Mouse (Mus musculus): ENCODE data around the gene Ltf. TPM values are rescaled to one million over a fixed set of nuclear protein-coding genes. Genes with fewer than 3 reads are reported as not detected.

Gene Ltf
- polyA plus RNA-seq (2017; shearing (Covaris generic)): under 1 TPM in 1 of 2 experiments, not detected in 1; 0.76 TPM

DNA sequence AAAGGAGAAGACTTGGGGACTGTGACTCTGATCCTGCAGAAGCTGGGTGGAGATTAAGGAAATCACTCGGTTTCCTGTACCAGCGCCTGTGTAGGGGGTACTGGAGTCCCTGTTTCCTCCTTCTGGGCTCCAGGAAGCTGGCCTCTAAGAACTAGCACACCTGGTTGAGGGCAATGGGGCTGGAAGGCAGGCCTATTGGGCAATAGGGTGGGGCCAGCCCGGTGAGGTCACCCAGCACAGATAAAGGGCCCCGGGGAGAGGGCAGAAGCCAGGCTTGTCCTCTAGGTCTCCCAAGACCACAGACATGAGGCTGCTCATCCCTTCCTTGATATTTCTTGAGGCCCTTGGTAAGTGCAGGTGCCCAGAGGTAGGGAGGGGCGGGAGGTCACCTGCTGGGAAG, at the start of gene Ltf:
Gene Ltf, plus strand, starts transcription at position 250 of the 400 bp plus-strand sequence.
- ATAC-seq: no peak

GRCm38 (mm10) chr9:110979411-110979810, 39.7 kb upstream of the Ltf start:
- ATAC-seq: no peak

GRCm38 (mm10) chr9:110982351-110982750, 36.7 kb upstream of the Ltf start:
- no peak for ATAC-seq

GRCm38 (mm10) chr9:110984096-110984495, 35.0 kb upstream of the Ltf start:
- no peak for ATAC-seq

DNA sequence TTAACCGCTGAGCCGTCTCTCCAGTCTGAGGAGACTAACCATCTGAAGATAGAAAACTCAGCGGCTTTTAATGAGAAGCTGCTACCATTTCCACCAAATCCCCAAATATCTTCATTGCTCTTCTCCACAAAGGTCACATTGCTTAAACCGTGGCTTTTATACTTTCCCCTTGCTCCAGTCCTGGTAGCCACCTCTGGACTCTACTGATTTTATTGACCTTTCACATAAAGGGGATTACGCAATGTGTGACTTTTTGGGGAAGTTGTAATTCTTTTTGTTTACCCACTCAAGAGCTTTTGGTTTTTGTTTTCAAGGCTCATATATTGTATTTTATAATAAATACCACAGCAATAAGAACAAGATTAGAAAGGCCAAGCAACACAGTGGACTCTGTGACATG, 33.5 kb upstream of the Ltf start:
- no peak for ATAC-seq

DNA sequence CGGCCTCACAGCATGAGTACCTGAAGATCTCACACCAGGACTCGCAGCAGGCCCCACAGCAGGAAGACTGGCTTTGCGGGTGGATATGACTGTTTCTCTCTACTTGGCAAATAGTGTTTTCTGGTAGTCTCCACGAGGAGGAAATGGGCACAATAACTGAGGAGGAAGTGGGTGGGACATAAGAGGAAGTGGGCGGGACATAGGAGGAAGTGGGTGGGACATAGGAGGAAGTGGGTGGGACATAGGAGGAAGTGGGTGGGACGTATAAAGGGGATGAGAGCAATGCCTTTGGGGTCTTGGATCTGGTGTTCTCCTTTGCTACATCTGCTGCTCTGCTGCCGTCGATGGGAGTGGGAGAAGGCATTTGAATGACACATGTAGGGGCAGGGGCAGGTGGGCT, 33.1 kb upstream of the Ltf start:
- no peak for ATAC-seq

DNA sequence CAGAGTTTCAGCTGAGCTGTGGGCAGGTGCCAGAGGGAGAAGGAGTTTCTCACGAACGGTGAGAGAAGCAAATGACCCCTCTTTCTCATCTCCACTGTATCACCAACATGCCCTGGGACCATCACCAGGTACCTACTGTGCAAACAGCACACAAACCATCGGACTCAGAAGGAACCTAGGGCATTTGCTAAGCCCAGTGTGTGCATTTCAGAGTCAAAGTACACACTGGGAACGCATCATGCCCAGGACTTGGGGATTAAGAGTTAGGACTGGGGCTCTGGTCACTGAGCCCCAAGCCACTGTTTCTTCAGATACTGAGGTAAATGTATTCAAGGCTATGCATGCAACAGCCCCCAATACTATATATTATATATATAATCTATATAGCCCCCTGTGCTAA, 31.7 kb upstream of the Ltf start:
- no peak for ATAC-seq

GRCm38 (mm10) chr9:110988078-110988477, 31.0 kb upstream of the Ltf start:
- no peak for ATAC-seq

GRCm38 (mm10) chr9:110989141-110989540, 29.9 kb upstream of the Ltf start:
- ATAC-seq: no peak

DNA sequence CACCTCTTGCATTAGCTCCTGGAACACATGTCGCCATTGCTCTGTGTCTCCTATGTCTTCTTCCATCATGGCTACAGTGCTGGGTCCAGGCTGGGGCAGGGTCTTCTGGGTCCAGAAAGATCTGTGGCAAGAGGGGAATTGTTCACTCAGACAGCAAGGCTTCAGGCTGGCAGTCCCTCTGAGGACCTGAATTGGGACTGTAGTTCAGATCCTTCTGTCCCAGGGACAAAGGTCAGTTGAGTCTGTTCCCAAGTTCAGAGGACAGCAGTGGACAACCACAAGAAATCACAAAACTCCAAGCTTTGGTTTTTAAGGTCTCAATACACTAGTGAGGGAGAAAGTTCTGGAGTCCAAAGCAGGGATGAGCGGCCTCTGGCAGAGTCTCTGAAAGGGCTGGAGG, 29.5 kb upstream of the Ltf start:
- ATAC-seq: no peak

- ATAC-seq: no peak
These were observed 28.9 kb upstream of the Ltf start, which contains the start of gene Rtp3 for GRCm38 (mm10) chr9:110990204-110990603. Gene Rtp3 (minus strand): TSS chr9:110990583.

DNA sequence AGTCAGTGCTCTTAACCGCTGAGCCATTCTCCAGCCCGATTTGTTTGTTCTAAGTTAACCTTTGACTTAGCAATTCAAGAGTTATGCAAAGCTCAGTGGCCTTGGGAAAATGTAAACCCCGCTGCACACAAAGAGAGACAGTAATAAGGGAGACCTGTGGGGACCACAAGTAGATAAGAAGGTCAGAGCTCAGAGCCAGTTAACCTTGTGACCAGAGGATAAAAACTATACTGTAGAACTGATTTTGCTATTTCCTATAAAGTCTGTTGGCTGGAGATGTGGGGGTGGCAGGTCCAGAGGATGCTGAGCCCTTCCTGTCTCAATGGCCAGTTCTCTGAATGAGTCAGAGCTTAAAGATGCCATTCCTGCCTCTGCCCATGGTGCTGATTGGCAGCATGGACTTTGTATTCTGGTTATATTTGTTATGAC, 25.8 kb upstream of the Ltf start:
- ATAC-seq: no peak

GRCm38 (mm10) chr9:110994716-110995172, 24.3 kb upstream of the Ltf start:
- peak; percentile 92 for ATAC-seq

GRCm38 (mm10) chr9:110997245-110997644, 21.8 kb upstream of the Ltf start:
- ATAC-seq: peak; percentile 72

GRCm38 (mm10) chr9:110999056-110999455, 20.0 kb upstream of the Ltf start:
- ATAC-seq: no peak

- no peak for ATAC-seq
These were observed 19.2 kb upstream of the Ltf start for GRCm38 (mm10) chr9:110999856-111000255.

GRCm38 (mm10) chr9:111001621-111002020, 17.4 kb upstream of the Ltf start:
- peak; percentile 38 for ATAC-seq

DNA sequence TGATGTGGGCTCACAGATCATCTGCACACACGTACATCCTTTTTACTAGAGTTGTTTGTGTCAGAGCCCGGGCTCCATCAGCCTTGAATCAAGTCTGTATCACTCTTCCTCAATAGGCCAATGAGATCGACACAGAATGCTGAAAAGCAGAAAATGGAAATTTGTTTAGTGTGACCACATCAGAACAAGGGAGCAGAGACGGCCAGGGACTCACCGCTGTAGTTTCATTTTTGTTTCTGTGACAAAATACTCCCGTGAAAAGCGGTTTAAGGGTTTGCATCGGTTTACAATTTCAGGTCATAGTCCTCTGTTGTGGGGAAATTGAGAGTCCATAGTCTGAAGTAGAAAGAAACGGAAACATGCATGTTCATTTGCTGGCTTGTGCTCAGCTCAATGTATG, 15.8 kb upstream of the Ltf start:
- peak; percentile 79 for ATAC-seq

DNA sequence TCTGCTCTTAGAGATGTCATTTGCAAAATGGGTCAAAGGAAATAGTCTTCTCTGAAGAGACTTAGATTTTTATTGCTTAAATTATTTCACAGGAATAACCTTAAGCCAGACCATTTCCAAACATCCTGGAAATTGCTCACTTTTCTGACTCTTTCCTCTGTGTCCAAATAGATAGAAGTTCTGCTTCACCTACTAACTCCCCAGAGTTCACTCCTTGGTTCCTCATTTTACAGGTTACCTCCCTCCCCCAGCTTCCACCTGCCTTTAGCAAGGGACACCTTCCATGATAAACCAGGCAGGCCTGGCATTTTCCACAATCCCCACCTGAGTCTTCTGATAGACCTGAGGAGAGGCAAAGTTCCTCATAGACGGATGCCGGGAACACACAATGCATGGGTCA, 12.5 kb upstream of the Ltf start:
- ATAC-seq: no peak

DNA sequence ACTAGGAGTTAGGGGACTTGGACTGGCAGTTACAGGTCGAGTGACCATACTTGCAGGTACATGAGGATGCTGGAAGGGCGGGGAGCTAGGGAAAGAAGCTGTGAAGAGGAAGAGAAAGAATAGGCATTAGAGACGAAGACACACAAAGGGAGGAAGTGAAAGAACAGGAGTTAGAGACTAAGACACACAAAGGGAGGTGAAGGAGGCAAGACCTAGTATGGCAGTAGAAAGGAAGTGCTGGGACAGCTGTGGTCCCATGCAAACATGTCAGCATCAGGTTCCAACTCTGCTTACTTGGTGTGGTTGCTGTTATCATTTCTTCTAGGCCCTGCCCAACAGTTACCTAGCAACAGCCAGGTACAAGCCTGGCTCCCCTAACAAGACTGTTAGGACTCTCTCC, 9.3 kb upstream of the Ltf start:
- no peak for ATAC-seq

DNA sequence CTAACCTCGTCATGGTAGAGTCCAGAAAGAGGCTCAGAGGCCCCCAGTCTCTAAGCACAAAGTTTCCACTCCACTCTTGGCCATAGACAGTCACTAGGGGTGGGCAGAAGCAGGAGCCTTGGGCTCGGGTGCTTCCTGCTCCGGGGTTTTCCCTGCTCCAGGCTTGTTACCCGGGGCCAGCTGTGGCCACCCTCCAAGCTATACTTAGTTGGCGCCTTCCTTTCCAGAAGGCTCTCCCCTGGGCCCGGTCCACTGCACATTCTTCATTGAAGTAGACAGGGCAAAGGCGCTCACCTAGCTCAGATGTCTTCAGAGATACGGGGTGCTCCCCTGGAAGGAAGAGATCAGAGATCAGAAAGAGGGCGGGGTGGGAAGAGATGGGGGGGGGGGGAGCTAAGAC, 7.5 kb upstream of the Ltf start:
- ATAC-seq: no peak

GRCm38 (mm10) chr9:111012041-111012440, 7.0 kb upstream of the Ltf start:
- ATAC-seq: no peak

- ATAC-seq: no peak
These were observed 3.4 kb upstream of the Ltf start for GRCm38 (mm10) chr9:111015658-111016057.

GRCm38 (mm10) chr9:111026791-111027190, 7.7 kb downstream of the Ltf start:
- no peak for ATAC-seq

- ATAC-seq: no peak
These were observed 14.6 kb downstream of the Ltf start for GRCm38 (mm10) chr9:111033717-111034116.

GRCm38 (mm10) chr9:111039966-111040365, 20.9 kb downstream of the Ltf start:
- no peak for ATAC-seq
